Mouse (Mus musculus): Measurements from ENCODE around the gene Hoxb1. TPM values are rescaled to one million over a fixed set of nuclear protein-coding genes. Genes with fewer than 3 reads are reported as not detected.
A peak's percentile ranks its signal among the peaks of the same experiment; 100 is the strongest.

Hoxb1 gene
- polyA plus RNA-seq, 1 experiment from 2014 or later = 0.32 TPM

- H3K27me3 ChIP-seq (ENCODE audit: control insufficient read depth, insufficient read depth, low read length) = no peaks in the 10 kb centered on the region
- no peaks in the 10 kb centered on the region for H3K9me3 ChIP-seq (ENCODE audit: control insufficient read depth, low read depth, low read length)
- WGBS = 9% methylated on average over 3 of the region's 3 CpGs
- H3K4me2 ChIP-seq (replicated peaks; ENCODE audit: low read depth, low read length) = no peak overlapping the region
- H3K36me3 ChIP-seq (ENCODE audit: control insufficient read depth, insufficient read depth, low read length) = no peaks in the 10 kb centered on the region
- H3K9ac ChIP-seq (replicated peaks; ENCODE audit: low read depth, low read length) = no peak overlapping the region
- H3K27ac ChIP-seq (ENCODE audit: low read length) = no peak overlapping the region
- H3K4me3 ChIP-seq (ENCODE audit: low read depth, low read length) = no peak overlapping the region
- peaks cover 10% of the 10 kb centered on the region; the same call in 1 of the 2 replicates for H3K4me1 ChIP-seq (ENCODE audit: control insufficient read depth, insufficient read depth, low read length)
- peak; percentile 61; the same call in 1 of the 2 replicates for ATAC-seq (ENCODE audit: insufficient number of reproducible peaks, insufficient read depth, low FRiP score, low read depth)
Observed at GRCm38 (mm10) chr11:96372519-96372918, 7.0 kb downstream of the Hoxb1 start.

- Histone ChIP-seq H3K27ac (ENCODE audit: low read length) (no peak overlapping the region), H3K9me3 (ENCODE audit: control insufficient read depth, low read depth, low read length) (no peaks in the 10 kb centered on the region), H3K4me3 (ENCODE audit: low read depth, low read length) (no peak overlapping the region), H3K9ac (replicated peaks; ENCODE audit: low read depth, low read length) (no peak overlapping the region), H3K36me3 (ENCODE audit: control insufficient read depth, insufficient read depth, low read length) (no peaks in the 10 kb centered on the region), H3K27me3 (ENCODE audit: control insufficient read depth, insufficient read depth, low read length) (no peaks in the 10 kb centered on the region), H3K4me2 (replicated peaks; ENCODE audit: low read depth, low read length) (no peak overlapping the region), H3K4me1 (ENCODE audit: control insufficient read depth, insufficient read depth, low read length) (peaks cover 10% of the 10 kb centered on the region; the same call in 1 of the 2 replicates)
- no peak for ATAC-seq (ENCODE audit: insufficient number of reproducible peaks, insufficient read depth, low FRiP score, low read depth)
- WGBS = 52% methylated on average over 7 of the region's 7 CpGs
Observed at GRCm38 (mm10) chr11:96374810-96375209, 9.3 kb downstream of the Hoxb1 start.

- H3K4me3 ChIP-seq (ENCODE audit: low read depth, low read length) = no peak overlapping the region
- no peaks in the 10 kb centered on the region for H3K36me3 ChIP-seq (ENCODE audit: control insufficient read depth, insufficient read depth, low read length)
- WGBS = 52% methylated on average over 5 of the region's 5 CpGs
- no peak overlapping the region for H3K9ac ChIP-seq (replicated peaks; ENCODE audit: low read depth, low read length)
- no peaks in the 10 kb centered on the region for H3K9me3 ChIP-seq (ENCODE audit: control insufficient read depth, low read depth, low read length)
- H3K27me3 ChIP-seq (ENCODE audit: control insufficient read depth, insufficient read depth, low read length) = no peaks in the 10 kb centered on the region
- H3K27ac ChIP-seq (ENCODE audit: low read length) = peak overlapping the region; percentile 39; the same call in 1 of the 2 replicates
- H3K4me2 ChIP-seq (replicated peaks; ENCODE audit: low read depth, low read length) = no peak overlapping the region
- peaks cover 12% of the 10 kb centered on the region; the same call in 1 of the 2 replicates for H3K4me1 ChIP-seq (ENCODE audit: control insufficient read depth, insufficient read depth, low read length)
- ATAC-seq (ENCODE audit: insufficient number of reproducible peaks, insufficient read depth, low FRiP score, low read depth) = no peak
Observed at GRCm38 (mm10) chr11:96383381-96383780, 17.8 kb downstream of the Hoxb1 start.

- 77% methylated on average over 2 of the region's 2 CpGs for WGBS
- Histone ChIP-seq H3K27me3 (ENCODE audit: control insufficient read depth, insufficient read depth, low read length) (no peaks in the 10 kb centered on the region), H3K4me2 (replicated peaks; ENCODE audit: low read depth, low read length) (no peak overlapping the region), H3K36me3 (ENCODE audit: control insufficient read depth, insufficient read depth, low read length) (no peaks in the 10 kb centered on the region), H3K4me3 (ENCODE audit: low read depth, low read length) (no peak overlapping the region), H3K27ac (ENCODE audit: low read length) (no peak overlapping the region), H3K9ac (replicated peaks; ENCODE audit: low read depth, low read length) (no peak overlapping the region), H3K9me3 (ENCODE audit: control insufficient read depth, low read depth, low read length) (no peaks in the 10 kb centered on the region), H3K4me1 (ENCODE audit: control insufficient read depth, insufficient read depth, low read length) (peaks cover 13% of the 10 kb centered on the region; the same call in 1 of the 2 replicates)
- ATAC-seq (ENCODE audit: insufficient number of reproducible peaks, insufficient read depth, low FRiP score, low read depth) = no peak
Observed at GRCm38 (mm10) chr11:96387635-96388034, 22.1 kb downstream of the Hoxb1 start.

- H3K27ac ChIP-seq (ENCODE audit: low read length) = peak overlapping the region; percentile 70
- H3K9ac ChIP-seq (replicated peaks; ENCODE audit: low read depth, low read length) = no peak overlapping the region
- no peaks in the 10 kb centered on the region for H3K27me3 ChIP-seq (ENCODE audit: control insufficient read depth, insufficient read depth, low read length)
- peak overlapping the region; percentile 15; the same call in 1 of the 2 replicates for H3K4me2 ChIP-seq (replicated peaks; ENCODE audit: low read depth, low read length)
- H3K9me3 ChIP-seq (ENCODE audit: control insufficient read depth, low read depth, low read length) = no peaks in the 10 kb centered on the region
- peaks cover 23% of the 10 kb centered on the region for H3K4me1 ChIP-seq (ENCODE audit: control insufficient read depth, insufficient read depth, low read length)
- 5% methylated on average over 15 of the region's 15 CpGs for WGBS
- peak; percentile 83; the same call in 1 of the 2 replicates for ATAC-seq (ENCODE audit: insufficient number of reproducible peaks, insufficient read depth, low FRiP score, low read depth)
- H3K36me3 ChIP-seq (ENCODE audit: control insufficient read depth, insufficient read depth, low read length) = no peaks in the 10 kb centered on the region
- H3K4me3 ChIP-seq (ENCODE audit: low read depth, low read length) = no peak overlapping the region
Observed at GRCm38 (mm10) chr11:96396772-96397626, 31.4 kb downstream of the Hoxb1 start.

GRCm38 (mm10) chr11:96397806-96398335 is 32.3 kb downstream of the Hoxb1 start:
- 14% methylated on average over 7 of the region's 7 CpGs for WGBS
- no peak overlapping the region for H3K4me2 ChIP-seq (replicated peaks; ENCODE audit: low read depth, low read length)
- peak overlapping the region; percentile 70; the same call in 1 of the 2 replicates for H3K27ac ChIP-seq (ENCODE audit: low read length)
- H3K4me3 ChIP-seq (ENCODE audit: low read depth, low read length) = no peak overlapping the region
- no peaks in the 10 kb centered on the region for H3K27me3 ChIP-seq (ENCODE audit: control insufficient read depth, insufficient read depth, low read length)
- H3K9ac ChIP-seq (replicated peaks; ENCODE audit: low read depth, low read length) = no peak overlapping the region
- H3K4me1 ChIP-seq (ENCODE audit: control insufficient read depth, insufficient read depth, low read length) = peaks cover 23% of the 10 kb centered on the region
- peak; percentile 35; the same call in 1 of the 2 replicates for ATAC-seq (ENCODE audit: insufficient number of reproducible peaks, insufficient read depth, low FRiP score, low read depth)
- no peaks in the 10 kb centered on the region for H3K9me3 ChIP-seq (ENCODE audit: control insufficient read depth, low read depth, low read length)
- no peaks in the 10 kb centered on the region for H3K36me3 ChIP-seq (ENCODE audit: control insufficient read depth, insufficient read depth, low read length)

- H3K9ac ChIP-seq (replicated peaks; ENCODE audit: low read depth, low read length) = no peak overlapping the region
- no peaks in the 10 kb centered on the region for H3K9me3 ChIP-seq (ENCODE audit: control insufficient read depth, low read depth, low read length)
- WGBS = 29% methylated on average over 8 of the region's 8 CpGs
- H3K4me2 ChIP-seq (replicated peaks; ENCODE audit: low read depth, low read length) = no peak overlapping the region
- ATAC-seq (ENCODE audit: insufficient number of reproducible peaks, insufficient read depth, low FRiP score, low read depth) = no peak
- peaks cover 37% of the 10 kb centered on the region for H3K4me1 ChIP-seq (ENCODE audit: control insufficient read depth, insufficient read depth, low read length)
- no peaks in the 10 kb centered on the region for H3K36me3 ChIP-seq (ENCODE audit: control insufficient read depth, insufficient read depth, low read length)
- H3K4me3 ChIP-seq (ENCODE audit: low read depth, low read length) = no peak overlapping the region
- no peak overlapping the region for H3K27ac ChIP-seq (ENCODE audit: low read length)
- no peaks in the 10 kb centered on the region for H3K27me3 ChIP-seq (ENCODE audit: control insufficient read depth, insufficient read depth, low read length)
Observed at GRCm38 (mm10) chr11:96399923-96400322, 34.4 kb downstream of the Hoxb1 start.

- WGBS = 21% methylated on average over 10 of the region's 10 CpGs
- 0 out of 2 replicates have a peak overlapping the region, but pooled peaks have one; percentile 1 for H3K9ac ChIP-seq (replicated peaks; ENCODE audit: low read depth, low read length)
- no peaks in the 10 kb centered on the region; the same call in 1 of the 2 replicates for H3K27me3 ChIP-seq (ENCODE audit: control insufficient read depth, insufficient read depth, low read length)
- H3K27ac ChIP-seq (ENCODE audit: low read length) = peak overlapping the region; percentile 69; the same call in 1 of the 2 replicates
- H3K4me3 ChIP-seq (ENCODE audit: low read depth, low read length) = no peak overlapping the region
- no peak overlapping the region for H3K4me2 ChIP-seq (replicated peaks; ENCODE audit: low read depth, low read length)
- no peak for ATAC-seq (ENCODE audit: insufficient number of reproducible peaks, insufficient read depth, low FRiP score, low read depth)
- peaks cover 44% of the 10 kb centered on the region for H3K4me1 ChIP-seq (ENCODE audit: control insufficient read depth, insufficient read depth, low read length)
- H3K9me3 ChIP-seq (ENCODE audit: control insufficient read depth, low read depth, low read length) = no peaks in the 10 kb centered on the region
- no peaks in the 10 kb centered on the region for H3K36me3 ChIP-seq (ENCODE audit: control insufficient read depth, insufficient read depth, low read length)
Observed at GRCm38 (mm10) chr11:96404016-96404604, 38.6 kb downstream of the Hoxb1 start.

Measured in stomach, embryonic 14.5 days (tissue).